In the genomic region with DNA sequence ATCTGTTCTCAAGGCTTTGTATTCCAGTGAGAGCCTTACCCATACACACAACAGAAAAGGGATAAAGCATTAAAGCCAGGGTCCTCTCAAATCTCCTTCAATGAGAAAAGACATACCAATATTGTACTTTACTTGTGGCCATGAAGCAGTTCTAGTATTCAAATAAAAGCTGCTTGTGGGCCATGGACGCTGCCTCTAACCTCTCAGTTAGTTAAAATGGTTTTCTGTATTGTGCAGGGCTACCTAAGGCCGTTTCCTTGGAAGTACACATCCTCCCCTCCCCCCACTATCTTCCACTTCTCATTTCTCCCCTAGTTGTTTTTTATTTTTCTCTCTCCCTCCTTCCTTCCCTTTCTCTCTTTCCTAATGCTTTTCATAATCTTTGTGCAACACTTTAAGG, we compare ENCODE assay signal across 17 mouse cellular contexts.
"Had no signal": no experiment of that assay in that cellular context is flagged by ENCODE, and none has a peak within 500 bp of the region (broad histone marks: within the 10 kb centered on the region; RNA-seq: fewer than 3 reads in every experiment).

No protein-coding gene starts in this region.

- ATAC-seq: hindbrain, embryonic 16.5 days; inflammation-experienced regulatory T-cells, adult 6 months; intestine, embryonic 15.5 days; intestine, postnatal 0 days; liver, embryonic 12.5 days had no signal

- DNase-seq: gastrocnemius, postnatal 14 days; gastrocnemius, postnatal 36 days; heart, adult 2 months; heart, postnatal 14 days; heart, postnatal 4 days; kidney, adult 18-20 months; kidney, adult 8-10 months; kidney, postnatal 10 days; kidney, postnatal 25 days; layer of hippocampus, adult 9-11 months; layer of hippocampus, postnatal 36 days; left cerebral cortex, postnatal 4 days had no signal
